Mouse (Mus musculus): Measurements from ENCODE around the gene Larp6.

DNA sequence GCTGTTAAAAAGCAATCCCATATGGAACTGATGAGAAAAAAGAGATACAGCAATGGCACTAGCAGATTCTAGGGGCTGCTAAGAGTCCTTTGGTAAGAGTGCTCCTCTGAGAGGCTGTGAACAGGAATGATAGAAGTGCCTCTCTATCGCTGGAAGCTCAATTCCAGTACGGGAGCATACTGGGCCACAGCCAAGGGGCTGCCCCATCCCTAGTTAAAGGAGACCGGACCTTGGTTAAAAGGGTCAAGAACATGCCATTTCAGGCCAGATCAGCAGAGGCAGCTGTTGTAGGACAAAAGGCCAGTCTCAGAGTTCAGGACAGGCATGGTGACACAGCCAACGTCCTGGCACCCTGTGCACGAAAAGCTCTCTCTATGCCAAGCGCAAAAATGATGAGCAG is 1.4 kb downstream of the Larp6 start:
- TF ChIP-seq EP300 (IDR thresholded peaks at IDR 0.05; ENCODE audit: low read depth) (no peak), CTCF (IDR thresholded peaks at IDR 0.05; ENCODE audit: low read depth) (no peak)

Measured in heart, postnatal 0 days (tissue).